Mouse (Mus musculus) bone marrow macrophage, adult 2 months (primary cell): ENCODE results near the gene Mff.

Source experiments
- CTCF ChIP-seq: IDR thresholded peaks from 2 replicates; pipeline ENCODE4 v1.5.1; 2012; ENCODE audit warnings: low read depth, mild to moderate bottlenecking, low read length, moderate library complexity
- POLR2A ChIP-seq: IDR thresholded peaks from 2 replicates; pipeline ENCODE4 v1.6.1; 2012; ENCODE audit warnings: mild to moderate bottlenecking, low read depth, low read length, borderline replicate concordance

DNA sequence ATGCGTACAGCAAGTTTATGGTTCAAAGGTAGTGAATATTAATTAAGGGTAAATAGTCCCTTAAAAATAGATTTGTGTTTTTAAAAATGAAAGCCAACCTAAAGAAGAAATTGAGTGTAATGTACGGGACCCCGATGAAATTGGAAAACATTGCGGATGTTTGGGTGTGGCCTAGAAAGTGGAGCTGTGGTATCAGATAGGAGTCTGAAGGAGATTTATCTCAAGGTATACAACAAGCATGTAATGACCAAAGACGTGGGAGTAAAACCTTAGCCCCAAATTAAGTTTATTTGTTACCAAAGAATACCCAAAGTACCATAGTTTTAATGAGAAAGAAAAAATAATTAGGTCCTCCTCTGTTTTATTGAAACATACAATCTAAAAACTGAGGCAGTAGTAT, 1.8 kb downstream of the Mff start:
- no peak for TF ChIP-seq CTCF
- TF ChIP-seq POLR2A, result no peak
